Mouse (Mus musculus): ENCODE results near the gene Fam170b. TPM values are rescaled to one million over a fixed set of nuclear protein-coding genes. Genes with fewer than 3 reads are reported as not detected.

Fam170b gene
- not detected in 2 replicates for polyA plus RNA-seq (2012; rRNA removed)

- no peak for DNase-seq (ENCODE audit: low read depth, low spot score)
- WGBS: 65% methylated on average over 8 of the region's 8 CpGs
These were observed at the start of gene Fam170b for GRCm38 (mm10) chr14:32833847-32834246. TSS of gene Fam170b (plus strand) at chr14:32833962.

- WGBS: 36% methylated on average over 12 of the region's 12 CpGs
- no peak for DNase-seq (ENCODE audit: low read depth, low spot score)
These were observed 49.5 kb upstream of the Fam170b start for GRCm38 (mm10) chr14:32784130-32784747.

- DNase-seq (ENCODE audit: low read depth, low spot score): no peak
- 32% methylated on average over 4 of the region's 4 CpGs for WGBS
These were observed 49.0 kb upstream of the Fam170b start for GRCm38 (mm10) chr14:32784748-32785134.

- 89% methylated on average over 3 of the region's 3 CpGs for WGBS
These were observed 48.1 kb upstream of the Fam170b start, which contains the start of gene Tmem273 for GRCm38 (mm10) chr14:32785556-32786130. TSS of gene Tmem273 (plus strand) at chr14:32785963.

GRCm38 (mm10) chr14:32787691-32788090 lies 46.1 kb upstream of the Fam170b start:
- DNase-seq (ENCODE audit: low read depth, low spot score): no peak
- WGBS: 64% methylated on average over 5 of the region's 5 CpGs

More at GRCm38 (mm10) chr14:32785556-32786130, 48.1 kb upstream of the Fam170b start, which contains the start of gene Tmem273:
- no peak for DNase-seq (ENCODE audit: low read depth, low spot score)

- WGBS: 59% methylated on average over 8 of the region's 8 CpGs
- no peak for DNase-seq (ENCODE audit: low read depth, low spot score)
These were observed 37.4 kb upstream of the Fam170b start for GRCm38 (mm10) chr14:32796375-32796774.

- 75% methylated on average over 2 of the region's 2 CpGs for WGBS
- no peak for DNase-seq (ENCODE audit: low read depth, low spot score)
These were observed 36.0 kb upstream of the Fam170b start for GRCm38 (mm10) chr14:32797803-32798202.

GRCm38 (mm10) chr14:32798355-32798754 lies 35.4 kb upstream of the Fam170b start:
- WGBS: 80% methylated on average over 4 of the region's 4 CpGs

GRCm38 (mm10) chr14:32800048-32800447 lies 33.7 kb upstream of the Fam170b start:
- no peak for DNase-seq (ENCODE audit: low read depth, low spot score)
- 94% methylated on average over 7 of the region's 7 CpGs for WGBS

More at GRCm38 (mm10) chr14:32798355-32798754, 35.4 kb upstream of the Fam170b start:
- no peak for DNase-seq (ENCODE audit: low read depth, low spot score)

- DNase-seq (ENCODE audit: low read depth, low spot score): peak; percentile 10
- 69% methylated on average over 11 of the region's 11 CpGs for WGBS
These were observed 32.6 kb upstream of the Fam170b start for GRCm38 (mm10) chr14:32801016-32801661.

GRCm38 (mm10) chr14:32801662-32802024 lies 32.1 kb upstream of the Fam170b start:
- DNase-seq (ENCODE audit: low read depth, low spot score): no peak

- no peak for DNase-seq (ENCODE audit: low read depth, low spot score)
These were observed 23.7 kb upstream of the Fam170b start for GRCm38 (mm10) chr14:32810111-32810510.

GRCm38 (mm10) chr14:32812429-32812828 lies 21.3 kb upstream of the Fam170b start:
- 66% methylated on average over 6 of the region's 6 CpGs for WGBS
- DNase-seq (ENCODE audit: low read depth, low spot score): no peak

- no peak for DNase-seq (ENCODE audit: low read depth, low spot score)
- WGBS: 68% methylated on average over 4 of the region's 4 CpGs
These were observed 18.8 kb upstream of the Fam170b start for GRCm38 (mm10) chr14:32814961-32815360.

- DNase-seq (ENCODE audit: low read depth, low spot score): no peak
- 61% methylated on average over 4 of the region's 4 CpGs for WGBS
These were observed 17.2 kb upstream of the Fam170b start for GRCm38 (mm10) chr14:32816533-32816932.

GRCm38 (mm10) chr14:32817258-32817657 lies 16.5 kb upstream of the Fam170b start:
- no peak for DNase-seq (ENCODE audit: low read depth, low spot score)
- WGBS: 59% methylated on average over 7 of the region's 7 CpGs

- WGBS: 49% methylated on average over 1 of the region's 1 CpGs
- no peak for DNase-seq (ENCODE audit: low read depth, low spot score)
These were observed 14.5 kb upstream of the Fam170b start for GRCm38 (mm10) chr14:32819297-32819696.

GRCm38 (mm10) chr14:32822812-32823211 lies 10.9 kb upstream of the Fam170b start:
- no peak for DNase-seq (ENCODE audit: low read depth, low spot score)
- WGBS: 80% methylated on average over 4 of the region's 4 CpGs

- WGBS: 72% methylated on average over 3 of the region's 3 CpGs
- DNase-seq (ENCODE audit: low read depth, low spot score): no peak
These were observed 9.9 kb upstream of the Fam170b start for GRCm38 (mm10) chr14:32823861-32824260.

- WGBS: 52% methylated on average over 14 of the region's 14 CpGs
- no peak for DNase-seq (ENCODE audit: low read depth, low spot score)
These were observed 9.3 kb upstream of the Fam170b start for GRCm38 (mm10) chr14:32824267-32825150.

Data from large intestine, adult 2 months (tissue).